Mouse (Mus musculus): ENCODE data around the gene Ppp1r12c. TPM values are rescaled to one million over a fixed set of nuclear protein-coding genes. Genes with fewer than 3 reads are reported as not detected.
A peak's percentile ranks its signal among the peaks of the same experiment; 100 is the strongest.

Gene Ppp1r12c
- polyA plus RNA-seq, 1 experiment from 2014 or later, result 17.0 TPM

DNA sequence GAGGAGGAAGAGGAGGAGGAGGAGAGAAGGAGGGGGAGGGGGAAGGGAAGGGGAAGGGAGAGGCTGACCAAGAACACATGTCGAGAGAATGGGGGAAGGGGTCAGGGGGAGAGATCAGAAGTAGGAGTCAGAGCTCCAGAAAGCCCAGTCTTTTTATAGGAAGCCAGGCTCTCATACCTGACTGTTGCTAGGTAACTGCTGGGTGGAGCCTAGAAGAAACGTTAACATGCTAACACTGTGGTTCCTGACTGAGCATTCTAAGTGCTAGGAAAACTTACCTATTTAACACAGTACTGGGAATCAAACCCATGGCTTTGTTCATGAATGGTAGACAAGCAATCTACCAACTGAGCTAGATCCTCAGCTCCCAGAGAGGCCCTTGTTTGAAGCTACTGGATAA is 52.3 kb downstream of the Ppp1r12c start:
- WGBS, result 3% methylated on average over 2 of the region's 2 CpGs

GRCm38 (mm10) chr7:4448439-4448838 is 53.0 kb downstream of the Ppp1r12c start:
- Histone ChIP-seq H3K9me3 (ENCODE audit: control insufficient read depth, low read length) (no peaks in the 10 kb centered on the region), H3K27ac (ENCODE audit: low read length) (no peak overlapping the region), H3K4me1 (ENCODE audit: control insufficient read depth, insufficient read depth, low read length) (peaks cover 4% of the 10 kb centered on the region; the same call in 1 of the 2 replicates), H3K9ac (ENCODE audit: low read depth, low read length) (no peak overlapping the region), H3K4me3 (ENCODE audit: low read length) (no peak overlapping the region), H3K36me3 (ENCODE audit: control insufficient read depth, insufficient read depth, low read length) (peaks cover 6% of the 10 kb centered on the region), H3K4me2 (ENCODE audit: low read depth, low read length) (no peak overlapping the region), H3K27me3 (replicated peaks; ENCODE audit: control insufficient read depth, insufficient read depth, low read length) (no peaks in the 10 kb centered on the region)
- 82% methylated on average over 3 of the region's 3 CpGs for WGBS
- no peak for ATAC-seq

More for the DNA sequence above, 52.3 kb downstream of the Ppp1r12c start:
- Histone ChIP-seq H3K9me3 (ENCODE audit: control insufficient read depth, low read length) (no peaks in the 10 kb centered on the region), H3K36me3 (ENCODE audit: control insufficient read depth, insufficient read depth, low read length) (peaks cover under 1% of the 10 kb centered on the region; the same call in 1 of the 2 replicates), H3K27ac (ENCODE audit: low read length) (no peak overlapping the region), H3K9ac (ENCODE audit: low read depth, low read length) (no peak overlapping the region), H3K4me2 (ENCODE audit: low read depth, low read length) (no peak overlapping the region), H3K4me3 (ENCODE audit: low read length) (no peak overlapping the region), H3K4me1 (ENCODE audit: control insufficient read depth, insufficient read depth, low read length) (peaks cover 4% of the 10 kb centered on the region; the same call in 1 of the 2 replicates), H3K27me3 (replicated peaks; ENCODE audit: control insufficient read depth, insufficient read depth, low read length) (no peaks in the 10 kb centered on the region)
- no peak for ATAC-seq

GRCm38 (mm10) chr7:4447138-4447537 is 54.3 kb downstream of the Ppp1r12c start:
- Histone ChIP-seq H3K4me2 (ENCODE audit: low read depth, low read length) (no peak overlapping the region), H3K36me3 (ENCODE audit: control insufficient read depth, insufficient read depth, low read length) (peaks cover 14% of the 10 kb centered on the region), H3K9me3 (ENCODE audit: control insufficient read depth, low read length) (no peaks in the 10 kb centered on the region), H3K27me3 (replicated peaks; ENCODE audit: control insufficient read depth, insufficient read depth, low read length) (no peaks in the 10 kb centered on the region), H3K4me3 (ENCODE audit: low read length) (no peak overlapping the region), H3K9ac (ENCODE audit: low read depth, low read length) (no peak overlapping the region), H3K27ac (ENCODE audit: low read length) (no peak overlapping the region), H3K4me1 (ENCODE audit: control insufficient read depth, insufficient read depth, low read length) (peaks cover 4% of the 10 kb centered on the region; the same call in 1 of the 2 replicates)
- 0% methylated on average over 1 of the region's 1 CpGs for WGBS
- no peak for ATAC-seq

- Histone ChIP-seq H3K4me2 (ENCODE audit: low read depth, low read length) (peak within 1 kb of the TSS; percentile 70), H3K27me3 (replicated peaks; ENCODE audit: control insufficient read depth, insufficient read depth, low read length) (no peaks in the 10 kb centered on the region), H3K9me3 (ENCODE audit: control insufficient read depth, low read length) (no peaks in the 10 kb centered on the region), H3K27ac (ENCODE audit: low read length) (peak within 1 kb of the TSS; percentile 88), H3K4me3 (ENCODE audit: low read length) (peak within 1 kb of the TSS; percentile 83), H3K9ac (ENCODE audit: low read depth, low read length) (peak within 1 kb of the TSS; percentile 86), H3K36me3 (ENCODE audit: control insufficient read depth, insufficient read depth, low read length) (peaks cover 22% of the 10 kb centered on the region), H3K4me1 (ENCODE audit: control insufficient read depth, insufficient read depth, low read length) (peaks cover 4% of the 10 kb centered on the region; the same call in 1 of the 2 replicates)
- ATAC-seq, result peak; percentile 98
- 0% methylated on average over 35 of the region's 35 CpGs for WGBS
Observed at GRCm38 (mm10) chr7:4445216-4445791, 56.2 kb downstream of the Ppp1r12c start, which contains the start of gene Rdh13. Gene Rdh13 (minus strand): TSS chr7:4445649.

GRCm38 (mm10) chr7:4440549-4440948 is 60.9 kb downstream of the Ppp1r12c start:
- no peak overlapping the region for H3K4me2 ChIP-seq (ENCODE audit: low read depth, low read length)
- peaks cover 4% of the 10 kb centered on the region; the same call in 1 of the 2 replicates for H3K4me1 ChIP-seq (ENCODE audit: control insufficient read depth, insufficient read depth, low read length)
- H3K27me3 ChIP-seq (replicated peaks; ENCODE audit: control insufficient read depth, insufficient read depth, low read length), result no peaks in the 10 kb centered on the region
- no peaks in the 10 kb centered on the region for H3K9me3 ChIP-seq (ENCODE audit: control insufficient read depth, low read length)
- H3K27ac ChIP-seq (ENCODE audit: low read length), result no peak overlapping the region
- H3K9ac ChIP-seq (ENCODE audit: low read depth, low read length), result no peak overlapping the region
- ATAC-seq, result no peak
- 86% methylated on average over 10 of the region's 10 CpGs for WGBS
- H3K36me3 ChIP-seq (ENCODE audit: control insufficient read depth, insufficient read depth, low read length), result peaks cover 39% of the 10 kb centered on the region
- no peak overlapping the region for H3K4me3 ChIP-seq (ENCODE audit: low read length)

GRCm38 (mm10) chr7:4437721-4438120 is 63.8 kb downstream of the Ppp1r12c start:
- no peak for ATAC-seq
- Histone ChIP-seq H3K27me3 (replicated peaks; ENCODE audit: control insufficient read depth, insufficient read depth, low read length) (no peaks in the 10 kb centered on the region), H3K27ac (ENCODE audit: low read length) (no peak overlapping the region), H3K4me2 (ENCODE audit: low read depth, low read length) (no peak overlapping the region), H3K36me3 (ENCODE audit: control insufficient read depth, insufficient read depth, low read length) (peaks cover 48% of the 10 kb centered on the region), H3K4me3 (ENCODE audit: low read length) (no peak overlapping the region), H3K9ac (ENCODE audit: low read depth, low read length) (no peak overlapping the region), H3K4me1 (ENCODE audit: control insufficient read depth, insufficient read depth, low read length) (no peaks in the 10 kb centered on the region), H3K9me3 (ENCODE audit: control insufficient read depth, low read length) (no peaks in the 10 kb centered on the region)
- 79% methylated on average over 2 of the region's 2 CpGs for WGBS

DNA sequence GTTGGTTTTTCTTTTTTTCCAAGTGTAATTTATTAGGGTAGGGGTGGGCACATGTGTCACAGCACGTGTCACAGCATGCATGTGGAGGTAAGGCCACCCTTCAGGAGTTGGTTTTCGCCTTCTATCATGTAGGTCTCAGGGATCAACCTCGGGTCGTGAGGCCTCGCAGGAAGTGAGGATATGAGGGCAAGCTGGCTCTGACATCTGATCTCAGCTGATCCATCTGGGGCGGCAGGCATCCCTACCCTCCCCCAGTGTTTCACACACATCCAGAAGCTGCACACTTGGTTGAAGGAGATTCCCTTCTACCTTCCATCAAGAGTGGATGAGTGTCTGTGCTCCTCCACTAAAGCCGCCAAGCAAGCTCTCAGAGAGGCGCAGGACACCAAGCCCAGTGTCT is 69.5 kb downstream of the Ppp1r12c start:
- Histone ChIP-seq H3K4me1 (ENCODE audit: control insufficient read depth, insufficient read depth, low read length) (no peaks in the 10 kb centered on the region), H3K4me2 (ENCODE audit: low read depth, low read length) (no peak overlapping the region), H3K9ac (ENCODE audit: low read depth, low read length) (no peak overlapping the region), H3K27me3 (replicated peaks; ENCODE audit: control insufficient read depth, insufficient read depth, low read length) (no peaks in the 10 kb centered on the region), H3K36me3 (ENCODE audit: control insufficient read depth, insufficient read depth, low read length) (peaks cover 40% of the 10 kb centered on the region), H3K9me3 (ENCODE audit: control insufficient read depth, low read length) (no peaks in the 10 kb centered on the region), H3K27ac (ENCODE audit: low read length) (no peak overlapping the region), H3K4me3 (ENCODE audit: low read length) (no peak overlapping the region)
- 88% methylated on average over 8 of the region's 8 CpGs for WGBS
- no peak for ATAC-seq

DNA sequence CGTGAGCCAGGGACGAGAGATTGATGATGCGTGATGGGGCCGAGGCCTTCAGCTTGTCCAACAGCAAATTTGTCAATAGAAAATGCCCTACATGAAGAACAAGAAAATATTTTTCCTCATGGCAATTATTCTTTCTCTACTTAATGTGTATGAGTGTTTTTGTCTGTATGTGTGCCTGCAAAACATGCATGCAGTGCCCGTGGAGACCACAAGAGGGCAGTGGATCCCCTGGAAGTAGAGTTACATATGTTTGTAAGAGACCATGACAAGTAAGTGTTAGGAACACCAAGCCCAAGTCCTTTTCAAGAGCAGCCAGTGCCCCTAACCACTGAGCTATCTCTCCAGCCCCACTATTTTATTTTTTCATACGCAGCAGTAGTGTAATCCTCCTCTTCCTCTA is 69.9 kb downstream of the Ppp1r12c start:
- no peaks in the 10 kb centered on the region for H3K9me3 ChIP-seq (ENCODE audit: control insufficient read depth, low read length)
- H3K4me1 ChIP-seq (ENCODE audit: control insufficient read depth, insufficient read depth, low read length), result no peaks in the 10 kb centered on the region
- H3K4me3 ChIP-seq (ENCODE audit: low read length), result no peak overlapping the region
- WGBS, result 80% methylated on average over 6 of the region's 6 CpGs
- peaks cover 36% of the 10 kb centered on the region for H3K36me3 ChIP-seq (ENCODE audit: control insufficient read depth, insufficient read depth, low read length)
- H3K4me2 ChIP-seq (ENCODE audit: low read depth, low read length), result no peak overlapping the region
- no peak overlapping the region for H3K27ac ChIP-seq (ENCODE audit: low read length)
- no peak for ATAC-seq
- no peak overlapping the region for H3K9ac ChIP-seq (ENCODE audit: low read depth, low read length)
- no peaks in the 10 kb centered on the region for H3K27me3 ChIP-seq (replicated peaks; ENCODE audit: control insufficient read depth, insufficient read depth, low read length)
